13 mouse cellular contexts compared by ENCODE assay signal in the genomic region with DNA sequence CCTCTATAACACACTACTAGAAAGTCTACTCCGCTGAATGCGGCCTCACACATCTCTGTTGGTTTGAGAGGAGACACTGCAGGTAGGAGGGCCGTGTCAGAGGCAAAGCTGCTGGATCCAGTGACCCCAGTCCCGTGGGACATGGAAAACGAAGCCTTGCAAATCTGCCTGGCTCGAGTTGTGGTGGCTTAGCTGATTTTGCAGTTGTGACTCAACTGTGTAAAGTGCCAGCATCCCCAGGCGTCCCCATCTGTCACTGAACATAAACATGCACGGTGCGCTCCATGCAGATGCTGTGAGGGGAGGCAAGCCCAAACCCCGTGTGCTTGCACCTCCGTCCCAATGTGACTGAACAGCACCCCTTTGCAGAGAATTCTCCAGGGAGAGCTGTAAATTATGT. TPM values are rescaled to one million over a fixed set of nuclear protein-coding genes. Genes with fewer than 3 reads are reported as not detected.
"Had no signal": no experiment of that assay in that cellular context is flagged by ENCODE, and none has a peak within 500 bp of the region (broad histone marks: within the 10 kb centered on the region; RNA-seq: fewer than 3 reads in every experiment).

No protein-coding gene starts in this region.

- H3K27me3 ChIP-seq: liver, embryonic 13.5 days; lung, embryonic 15.5 days; midbrain, embryonic 15.5 days; stomach, embryonic 15.5 days had no signal

- H3K27ac ChIP-seq: kidney, postnatal 0 days; limb, embryonic 12.5 days; liver, embryonic 13.5 days; lung, embryonic 15.5 days; macrophage; midbrain, embryonic 15.5 days; stomach, embryonic 15.5 days had no signal

- H3K36me3 ChIP-seq: limb, embryonic 12.5 days; liver, embryonic 13.5 days; lung, embryonic 15.5 days; midbrain, embryonic 15.5 days; stomach, embryonic 15.5 days had no signal

- H3K9me3 ChIP-seq: limb, embryonic 12.5 days; liver, embryonic 13.5 days; lung, embryonic 15.5 days; megakaryocyte, embryonic 14.5 days; midbrain, embryonic 15.5 days; stomach, embryonic 15.5 days had no signal

- DNase-seq: layer of hippocampus, adult 9-11 months; liver, embryonic 13.5 days had no signal

- ATAC-seq: liver, postnatal 0 days had no signal

- H3K4me2 ChIP-seq: liver, embryonic 13.5 days; lung, embryonic 15.5 days; midbrain, embryonic 11.5 days; midbrain, embryonic 15.5 days; stomach, embryonic 15.5 days had no signal

- H3K4me3 ChIP-seq: limb, embryonic 12.5 days; liver, embryonic 13.5 days; lung, embryonic 15.5 days; megakaryocyte, embryonic 14.5 days; midbrain, embryonic 15.5 days; stomach, embryonic 15.5 days had no signal

- H3K9ac ChIP-seq: limb, embryonic 12.5 days; liver, embryonic 13.5 days; liver, postnatal 0 days; lung, embryonic 15.5 days; midbrain, embryonic 15.5 days; stomach, embryonic 15.5 days had no signal

RNA-seq across cellular contexts. Expression of a gene that starts 33.4 kb away (rescaled TPM):
- total RNA-seq: monocyte, adult 5-6 weeks; neutrophil, adult 5-6 weeks had no signal
- polyA plus RNA-seq: macrophage had no signal
